Mouse (Mus musculus): ENCODE data around the gene Chp2. TPM values are rescaled to one million over a fixed set of nuclear protein-coding genes. Genes with fewer than 3 reads are reported as not detected.

Chp2 gene
- polyA plus RNA-seq, 1 experiment from 2014 or later, result 0.96 TPM

Other genes starting within 250 kb of the Chp2 start
- 27.3 and 30.1 TPM in 2 replicates for gene Cog7, start 237.8 kb upstream of the Chp2 start, polyA plus RNA-seq (2014; fragmentation: Nextera tagmentation; extraction: Ambion mirVana)
- gene Gga2, start 198.3 kb upstream of the Chp2 start, polyA plus RNA-seq (2014; fragmentation: Nextera tagmentation; extraction: Ambion mirVana), result 25.7 and 46.6 TPM in 2 replicates
- 98.4 and 102 TPM in 2 replicates for gene Ubfd1, start 152.3 kb upstream of the Chp2 start, polyA plus RNA-seq (2014; fragmentation: Nextera tagmentation; extraction: Ambion mirVana)
- 10.7 and 11.2 TPM in 2 replicates for gene Ears2, start 152.2 kb upstream of the Chp2 start, polyA plus RNA-seq (2014; fragmentation: Nextera tagmentation; extraction: Ambion mirVana)
- gene Ndufab1, start 117.6 kb upstream of the Chp2 start, polyA plus RNA-seq (2014; fragmentation: Nextera tagmentation; extraction: Ambion mirVana), result 725 and 732 TPM in 2 replicates
- 5.3 and 6.2 TPM in 2 replicates for gene Palb2, start 86.5 kb upstream of the Chp2 start, polyA plus RNA-seq (2014; fragmentation: Nextera tagmentation; extraction: Ambion mirVana)
- gene Dctn5, start 86.5 kb upstream of the Chp2 start, polyA plus RNA-seq (2014; fragmentation: Nextera tagmentation; extraction: Ambion mirVana), result 162 TPM in 2 replicates
- 5.0 and 10.4 TPM in 2 replicates for gene Plk1, start 60.1 kb upstream of the Chp2 start, polyA plus RNA-seq (2014; fragmentation: Nextera tagmentation; extraction: Ambion mirVana)
- gene Ern2, start 33.3 kb upstream of the Chp2 start, polyA plus RNA-seq (2014; fragmentation: Nextera tagmentation; extraction: Ambion mirVana), result 0.81 and 2.2 TPM in 2 replicates
- gene Prkcb, start 69.3 kb downstream of the Chp2 start, polyA plus RNA-seq (2014; fragmentation: Nextera tagmentation; extraction: Ambion mirVana), result 131 and 170 TPM in 2 replicates